Mouse (Mus musculus) forebrain, embryonic 16.5 days (tissue): ENCODE data around the gene Sec14l5. TPM values are rescaled to one million over a fixed set of nuclear protein-coding genes. Genes with fewer than 3 reads are reported as not detected.
"Not testable (repeated sequence)": the region's sequence is repeated elsewhere in the genome, so short reads cannot be mapped to it uniquely, and the experiment has no call there.

Experiments used
- ATAC-seq: fragments of 200-750 bp; cut with Nextera tagmentation; 2 replicates; pipeline ENCODE4 v1.8.0; 2017; ENCODE audit warnings: mild to moderate bottlenecking, moderate library complexity
- H3K27ac ChIP-seq: fragments of 300-500 bp; sonication (generic); 2 replicates; pipeline ENCODE4 v1.5.1; 2014; ENCODE audit warnings: low read length, control low read depth
- H3K27me3 ChIP-seq: fragments of 300-500 bp; sonication (generic); replicated peaks from 2 replicates; pipeline ENCODE4 v1.6.1; 2014; ENCODE audit warnings: low read length; ENCODE audit not compliant: control insufficient read depth, insufficient read depth
- H3K36me3 ChIP-seq: fragments of 300-500 bp; sonication (generic); 2 replicates; pipeline ENCODE4 v1.6.1; 2014; ENCODE audit not compliant: control insufficient read depth, insufficient read depth
- H3K4me1 ChIP-seq: fragments of 300-500 bp; sonication (generic); replicated peaks from 2 replicates; pipeline ENCODE4 v1.6.1; 2014; ENCODE audit warnings: low read length; ENCODE audit not compliant: control insufficient read depth, insufficient read depth
- H3K4me2 ChIP-seq: fragments of 300-500 bp; sonication (generic); 2 replicates; pipeline ENCODE4 v1.6.1; 2014; ENCODE audit warnings: mild to moderate bottlenecking, low read length, control low read depth
- H3K4me3 ChIP-seq: fragments of 300-500 bp; sonication (generic); replicated peaks from 2 replicates; pipeline ENCODE4 v1.5.1; 2014; ENCODE audit warnings: mild to moderate bottlenecking, low read length, control low read depth
- H3K9ac ChIP-seq: fragments of 300-500 bp; sonication (generic); replicated peaks from 2 replicates; pipeline ENCODE4 v1.6.1; 2014; ENCODE audit warnings: low read depth, low read length, control low read depth
- H3K9me3 ChIP-seq: fragments of 300-500 bp; sonication (generic); 2 replicates; pipeline ENCODE4 v1.6.1; 2016; ENCODE audit warnings: low read length; ENCODE audit not compliant: control insufficient read depth
- WGBS: fragments of 180-500 bp; shearing (Covaris S2); extraction: QIAGEN DNeasy Blood & Tissue Kit; methylation state at CpG from one replicate; pipeline ENCODE4 v1.1.7; 2014; 5-methylcytosine and 5-hydroxymethylcytosine counted together
- microRNA-seq: library from miRNA; unstranded; fragments of <30 nt; microRNA quantifications from one replicate; pipeline ENCODE4, GENCODE M21; 2017
- polyA plus RNA-seq: library from polyadenylated mRNA; unstranded; fragments of >200 nt; fragmentation: Nextera tagmentation; extraction: Ambion mirVana; gene quantifications from 2 replicates; pipeline ENCODE4 v1.2.1, GENCODE M21; 2015

The Sec14l5 gene
- polyA plus RNA-seq, 1 experiment from 2014 or later: 0.10 TPM

- Histone ChIP-seq H3K27ac (no peak within 1 kb of the TSS), H3K36me3 (no peaks in the 10 kb centered on the region), H3K4me1 (no peaks in the 10 kb centered on the region), H3K4me3 (no peak within 1 kb of the TSS), H3K27me3 (no peaks in the 10 kb centered on the region; the same call in 1 of the 2 replicates), H3K9ac (no peak within 1 kb of the TSS), H3K4me2 (no peak within 1 kb of the TSS), H3K9me3 (no peaks in the 10 kb centered on the region)
- WGBS: 77% methylated on average over 6 of the region's 6 CpGs
- no peak for ATAC-seq
Observed at GRCm38 (mm10) chr16:5222140-5222539, 75.2 kb downstream of the Sec14l5 start, which contains the start of gene AU021092. TSS of gene AU021092 (minus strand) at chr16:5222299.

DNA sequence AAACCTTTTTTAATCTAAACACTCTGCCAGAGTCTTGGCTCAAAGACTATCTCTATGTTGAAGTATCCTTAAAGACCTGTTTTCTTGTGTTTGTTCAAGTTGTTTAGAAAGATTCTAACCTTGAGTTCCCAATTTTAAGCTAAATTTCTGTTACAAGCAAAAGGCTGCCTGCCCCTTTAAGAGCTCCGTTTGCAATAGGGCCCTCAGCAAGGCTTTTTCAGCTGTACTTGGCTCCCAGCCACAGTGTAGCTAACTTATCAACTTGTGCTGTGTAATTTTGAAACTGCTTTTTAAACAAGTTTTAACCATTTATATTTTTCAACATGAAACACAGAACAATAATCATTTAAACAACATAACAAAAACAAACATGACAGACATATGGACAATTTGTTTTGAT is 79.6 kb downstream of the Sec14l5 start:
- not testable (repeated sequence) for H3K27ac ChIP-seq, H3K4me3 ChIP-seq, H3K9me3 ChIP-seq, H3K4me1 ChIP-seq, H3K27me3 ChIP-seq, H3K4me2 ChIP-seq, H3K9ac ChIP-seq, ATAC-seq, H3K36me3 ChIP-seq
- 0% methylated on average over 1 of the region's 1 CpGs for WGBS

- H3K9ac ChIP-seq, H3K4me3 ChIP-seq, H3K27ac ChIP-seq, H3K4me2 ChIP-seq, H3K4me1 ChIP-seq, H3K36me3 ChIP-seq, ATAC-seq, H3K9me3 ChIP-seq, H3K27me3 ChIP-seq: not testable (repeated sequence)
- WGBS: 85% methylated on average over 19 of the region's 19 CpGs
Observed at GRCm38 (mm10) chr16:5227501-5227900, 80.6 kb downstream of the Sec14l5 start.

DNA sequence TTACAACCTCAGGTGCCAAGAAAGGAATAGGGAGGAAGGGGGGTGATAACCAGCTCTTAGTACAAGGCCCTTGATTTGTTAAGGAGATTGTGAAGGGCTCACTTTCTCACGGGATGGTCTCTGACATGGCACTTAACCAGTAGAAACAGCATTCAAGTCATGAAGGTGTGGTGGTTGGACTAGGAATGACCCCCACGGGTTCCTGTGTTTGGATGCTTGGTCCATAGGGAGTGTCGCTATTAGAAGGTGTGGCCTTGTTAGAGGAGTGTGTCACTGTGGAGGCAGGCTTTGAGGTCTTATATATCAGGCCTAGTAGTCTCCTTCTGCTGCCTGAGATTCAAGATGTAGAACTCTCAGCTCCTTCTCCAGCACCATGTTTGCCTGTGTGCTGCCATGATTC is 81.2 kb downstream of the Sec14l5 start:
- H3K4me3 ChIP-seq, H3K27ac ChIP-seq, H3K9me3 ChIP-seq, H3K4me1 ChIP-seq, H3K4me2 ChIP-seq, ATAC-seq, H3K36me3 ChIP-seq, H3K9ac ChIP-seq, H3K27me3 ChIP-seq: not testable (repeated sequence)
- 84% methylated on average over 3 of the region's 3 CpGs for WGBS

- 74% methylated on average over 4 of the region's 4 CpGs for WGBS
- H3K4me1 ChIP-seq: peaks cover 7% of the 10 kb centered on the region
- peak overlapping the region; percentile 83 for H3K4me2 ChIP-seq
- no peak overlapping the region for H3K9ac ChIP-seq
- peak overlapping the region; percentile 77 for H3K4me3 ChIP-seq
- H3K9me3 ChIP-seq: no peaks in the 10 kb centered on the region
- ATAC-seq: no peak
- no peaks in the 10 kb centered on the region for H3K36me3 ChIP-seq
- H3K27me3 ChIP-seq: no peaks in the 10 kb centered on the region; the same call in 1 of the 2 replicates
- H3K27ac ChIP-seq: no peak overlapping the region
Observed at GRCm38 (mm10) chr16:5232982-5233381, 86.1 kb downstream of the Sec14l5 start.

DNA sequence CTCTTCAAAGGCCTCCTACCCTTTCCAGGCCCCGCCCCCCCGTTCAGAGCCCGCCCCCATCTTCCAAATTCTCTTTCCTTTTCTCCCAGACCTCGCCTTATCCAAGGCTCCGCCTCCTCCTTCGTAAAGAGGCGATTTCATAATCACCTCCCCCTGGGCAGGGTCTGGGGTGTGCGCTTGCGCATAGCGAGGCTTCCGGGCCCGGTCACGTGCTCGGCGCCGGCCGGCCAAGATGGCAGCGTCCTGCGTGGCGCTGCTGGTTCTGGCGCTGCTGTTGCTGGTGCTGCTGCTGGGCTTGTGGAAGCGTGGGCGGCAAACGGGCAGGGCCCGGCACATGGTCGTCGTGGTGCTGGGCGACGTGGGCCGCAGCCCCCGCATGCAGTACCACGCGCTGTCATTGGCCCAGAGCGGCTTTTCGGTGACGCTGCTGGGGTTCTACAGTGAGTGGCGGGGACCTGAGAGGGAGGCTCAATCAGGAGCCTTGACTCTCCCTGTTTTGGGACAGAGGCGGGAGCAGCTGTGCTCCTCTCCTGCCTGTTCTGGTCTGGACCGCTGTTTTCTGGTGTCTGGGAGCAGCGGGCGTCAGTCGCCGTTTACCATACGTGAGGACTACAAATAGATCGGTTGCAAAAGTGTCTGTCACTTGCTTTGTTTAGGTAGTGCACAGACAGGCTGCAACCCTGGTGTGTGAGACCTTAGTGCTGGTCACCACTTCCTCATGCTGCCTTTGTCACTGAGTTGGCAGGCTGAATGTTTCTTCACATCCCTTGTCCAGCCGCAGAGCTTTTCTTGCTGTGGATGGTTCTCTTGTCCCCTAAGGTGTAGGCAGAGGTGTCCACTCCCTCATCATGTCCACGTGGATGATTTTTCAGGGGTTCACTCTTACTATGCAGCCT is 86.8 kb downstream of the Sec14l5 start, which contains the start of gene Alg1:
Gene Alg1, plus strand, starts transcription at position 204 of the 896 bp plus-strand sequence.
- Histone ChIP-seq H3K9ac (peak within 1 kb of the TSS; percentile 73), H3K27me3 (no peaks in the 10 kb centered on the region; the same call in 1 of the 2 replicates), H3K27ac (peak within 1 kb of the TSS; percentile 31; the same call in 1 of the 2 replicates), H3K4me1 (peaks cover 7% of the 10 kb centered on the region), H3K4me3 (peak within 1 kb of the TSS; percentile 77), H3K36me3 (no peaks in the 10 kb centered on the region), H3K4me2 (peak within 1 kb of the TSS; percentile 83), H3K9me3 (no peaks in the 10 kb centered on the region)
- ATAC-seq: peak; percentile 97
- WGBS: 2% methylated on average over 45 of the region's 47 CpGs

Small RNAs within 50 kb of the gene (microRNA-seq; reads per million reads assigned to microRNA genes)
- gene Gm23689 (not detected), gene Gm26095 (not detected), gene Mir6364 (not detected)

Other genes starting within 250 kb of the Sec14l5 start
- 139 and 148 TPM in 2 replicates for gene Nudt16l1, start 208.3 kb upstream of the Sec14l5 start, polyA plus RNA-seq
- 74.5 and 85.7 TPM in 2 replicates for gene Anks3, start 182.9 kb upstream of the Sec14l5 start, polyA plus RNA-seq
- gene Sept12, start 149.3 kb upstream of the Sec14l5 start, polyA plus RNA-seq: not detected in 2 replicates
- 1.3 TPM in 1 of 2 replicates, not detected in the other for gene Smim22, start 139.8 kb upstream of the Sec14l5 start, polyA plus RNA-seq
- 83.1 and 114 TPM in 2 replicates for gene Rogdi, start 133.6 kb upstream of the Sec14l5 start, polyA plus RNA-seq
- 200 and 213 TPM in 2 replicates for gene Glyr1, start 97.2 kb upstream of the Sec14l5 start, polyA plus RNA-seq
- 15.0 and 15.5 TPM in 2 replicates for gene Ubn1, start 97.1 kb upstream of the Sec14l5 start, polyA plus RNA-seq
- 0.06 and 0.21 TPM in 2 replicates for gene Ppl, start 14.7 kb upstream of the Sec14l5 start, polyA plus RNA-seq
- gene Nagpa, start 56.9 kb downstream of the Sec14l5 start, polyA plus RNA-seq: 11.1 and 13.6 TPM in 2 replicates
- gene AU021092, start 75.2 kb downstream of the Sec14l5 start, polyA plus RNA-seq: 13.1 and 14.3 TPM in 2 replicates
- 38.8 and 42.6 TPM in 2 replicates for gene Alg1, start 86.5 kb downstream of the Sec14l5 start, polyA plus RNA-seq
- gene Eef2kmt, start 108.9 kb downstream of the Sec14l5 start, polyA plus RNA-seq: 8.7 and 9.8 TPM in 2 replicates